Mouse (Mus musculus) hindbrain, postnatal 0 days (tissue): ENCODE data around the gene Mdh1. TPM values are rescaled to one million over a fixed set of nuclear protein-coding genes. Genes with fewer than 3 reads are reported as not detected.

Source experiments
- ATAC-seq: fragments of 200-750 bp; cut with Nextera tagmentation; 2 replicates; pipeline ENCODE4 v1.8.0; 2017; ENCODE audit warnings: mild to moderate bottlenecking, moderate TSS enrichment, moderate library complexity
- DNase-seq: peaks from one replicate; pipeline ENCODE4 v3.0.0-alpha.2; 2015; ENCODE audit warnings: low spot score
- H3K27ac ChIP-seq: fragments of 300-500 bp; sonication (generic); 2 replicates; pipeline ENCODE4 v1.5.1; 2014; ENCODE audit warnings: mild to moderate bottlenecking
- H3K27me3 ChIP-seq: fragments of 300-500 bp; sonication (generic); 2 replicates; pipeline ENCODE4 v1.6.1; 2014; ENCODE audit warnings: low read length, mixed read lengths; ENCODE audit not compliant: insufficient read depth
- H3K36me3 ChIP-seq: fragments of 300-500 bp; sonication (generic); 2 replicates; pipeline ENCODE4 v1.6.1; 2014; ENCODE audit warnings: low read length, mixed read lengths; ENCODE audit not compliant: insufficient read depth
- H3K4me1 ChIP-seq: fragments of 300-500 bp; sonication (generic); 2 replicates; pipeline ENCODE4 v1.6.1; 2014; ENCODE audit warnings: antibody characterized with exemption, low read length, mixed read lengths; ENCODE audit not compliant: insufficient read depth
- H3K4me2 ChIP-seq: fragments of 300-500 bp; sonication (generic); 2 replicates; pipeline ENCODE4 v1.6.1; 2014; ENCODE audit warnings: low read depth, mild to moderate bottlenecking, low read length, moderate library complexity, mixed read lengths
- H3K4me3 ChIP-seq: fragments of 300-500 bp; sonication (generic); 2 replicates; pipeline ENCODE4 v1.5.1; 2014; ENCODE audit warnings: low read length
- H3K9ac ChIP-seq: fragments of 300-500 bp; sonication (generic); replicated peaks from 2 replicates; pipeline ENCODE4 v1.6.1; 2014; ENCODE audit warnings: mild to moderate bottlenecking, low read length, moderate library complexity, mixed read lengths
- H3K9me3 ChIP-seq: fragments of 300-500 bp; sonication (generic); 2 replicates; pipeline ENCODE4 v1.6.1; 2016; ENCODE audit warnings: low read length, mixed read lengths
- CTCF ChIP-seq: IDR thresholded peaks from 2 replicates; pipeline ENCODE4 v1.5.1; 2016; ENCODE audit warnings: antibody characterized with exemption, control low read depth, low read depth
- WGBS: fragments of 180-500 bp; shearing (Covaris S2); extraction: QIAGEN DNeasy Blood & Tissue Kit; methylation state at CpG from one replicate; pipeline ENCODE4 v1.1.7; 2014; 5-methylcytosine and 5-hydroxymethylcytosine counted together
- polyA plus RNA-seq: library from polyadenylated mRNA; unstranded; fragments of >200 nt; fragmentation: Nextera tagmentation; extraction: Ambion mirVana; gene quantifications from 2 replicates; pipeline ENCODE4 v1.2.1, GENCODE M21; 2015
- total RNA-seq: library from RNA; depleted of rRNA; stranded (reverse); fragments of >200 nt; gene quantifications from 2 replicates; pipeline ENCODE4 v1.2.3, GENCODE M21; 2014

Mdh1 gene
- total and polyA plus RNA-seq, 2 experiments from 2014 or later: 269 to 752 TPM

GRCm38 (mm10) chr11:21561347-21561746 is 10.8 kb downstream of the Mdh1 start:
- Histone ChIP-seq H3K27me3 (no peaks in the 10 kb centered on the region), H3K36me3 (peaks cover 44% of the 10 kb centered on the region), H3K9ac (no peak overlapping the region), H3K4me3 (no peak overlapping the region), H3K4me2 (no peak overlapping the region), H3K4me1 (no peaks in the 10 kb centered on the region), H3K9me3 (no peaks in the 10 kb centered on the region), H3K27ac (no peak overlapping the region)
- ATAC-seq: no peak
- no peak for TF ChIP-seq CTCF
- DNase-seq: no peak
- WGBS: 85% methylated on average over 5 of the region's 5 CpGs

GRCm38 (mm10) chr11:21559727-21560126 is 12.4 kb downstream of the Mdh1 start:
- H3K27me3 ChIP-seq: no peaks in the 10 kb centered on the region
- WGBS: 87% methylated on average over 11 of the region's 11 CpGs
- DNase-seq (no peak), ATAC-seq (no peak)
- H3K9me3 ChIP-seq: no peaks in the 10 kb centered on the region
- no peak overlapping the region for H3K4me3 ChIP-seq
- no peak overlapping the region for H3K4me2 ChIP-seq
- no peaks in the 10 kb centered on the region for H3K4me1 ChIP-seq
- no peak overlapping the region for H3K9ac ChIP-seq
- no peak for TF ChIP-seq CTCF
- H3K36me3 ChIP-seq: peaks cover 34% of the 10 kb centered on the region
- no peak overlapping the region for H3K27ac ChIP-seq

- no peak overlapping the region for H3K4me3 ChIP-seq
- H3K9me3 ChIP-seq: no peaks in the 10 kb centered on the region
- H3K27me3 ChIP-seq: no peaks in the 10 kb centered on the region
- no peak overlapping the region for H3K9ac ChIP-seq
- no peaks in the 10 kb centered on the region for H3K4me1 ChIP-seq
- TF ChIP-seq CTCF: no peak
- no peak overlapping the region for H3K27ac ChIP-seq
- ATAC-seq (no peak), DNase-seq (no peak)
- no peaks in the 10 kb centered on the region for H3K36me3 ChIP-seq
- 93% methylated on average over 3 of the region's 3 CpGs for WGBS
- no peak overlapping the region for H3K4me2 ChIP-seq
Observed at GRCm38 (mm10) chr11:21552049-21552448, 20.1 kb downstream of the Mdh1 start.

GRCm38 (mm10) chr11:21550222-21551173 is 21.7 kb downstream of the Mdh1 start:
- TF ChIP-seq CTCF: no peak
- Histone ChIP-seq H3K4me3 (no peak overlapping the region), H3K4me2 (no peak overlapping the region), H3K4me1 (no peaks in the 10 kb centered on the region), H3K9me3 (no peaks in the 10 kb centered on the region), H3K27ac (no peak overlapping the region), H3K36me3 (no peaks in the 10 kb centered on the region), H3K9ac (no peak overlapping the region; the same call in 1 of the 2 replicates), H3K27me3 (no peaks in the 10 kb centered on the region)
- ATAC-seq: no peak
- 80% methylated on average over 12 of the region's 12 CpGs for WGBS
- no peak for DNase-seq

- Histone ChIP-seq H3K4me3 (no peak overlapping the region), H3K4me1 (no peaks in the 10 kb centered on the region)
Observed at GRCm38 (mm10) chr11:21549754-21550153, 22.4 kb downstream of the Mdh1 start.

GRCm38 (mm10) chr11:21549052-21549451 is 23.1 kb downstream of the Mdh1 start:
- no peak for DNase-seq
- Histone ChIP-seq H3K36me3 (no peaks in the 10 kb centered on the region), H3K4me3 (no peak overlapping the region), H3K9me3 (no peaks in the 10 kb centered on the region), H3K9ac (no peak overlapping the region), H3K27me3 (no peaks in the 10 kb centered on the region), H3K27ac (no peak overlapping the region), H3K4me2 (no peak overlapping the region), H3K4me1 (no peaks in the 10 kb centered on the region)
- no peak for ATAC-seq
- no peak for TF ChIP-seq CTCF
- 94% methylated on average over 2 of the region's 2 CpGs for WGBS

More at GRCm38 (mm10) chr11:21549754-21550153, 22.4 kb downstream of the Mdh1 start:
- Histone ChIP-seq H3K27me3 (no peaks in the 10 kb centered on the region), H3K9me3 (no peaks in the 10 kb centered on the region), H3K27ac (no peak overlapping the region), H3K9ac (no peak overlapping the region), H3K4me2 (no peak overlapping the region), H3K36me3 (no peaks in the 10 kb centered on the region)
- ATAC-seq: no peak
- TF ChIP-seq CTCF: no peak
- no peak for DNase-seq
- WGBS: 89% methylated on average over 4 of the region's 4 CpGs

- H3K9me3 ChIP-seq: no peaks in the 10 kb centered on the region
- no peak for TF ChIP-seq CTCF
- H3K4me2 ChIP-seq: no peak overlapping the region
- H3K36me3 ChIP-seq: no peaks in the 10 kb centered on the region
- H3K27me3 ChIP-seq: no peaks in the 10 kb centered on the region
- H3K9ac ChIP-seq: no peak overlapping the region
- DNase-seq: no peak
- H3K4me1 ChIP-seq: no peaks in the 10 kb centered on the region
- no peak for ATAC-seq
- H3K27ac ChIP-seq: no peak overlapping the region
- no peak overlapping the region for H3K4me3 ChIP-seq
Observed at GRCm38 (mm10) chr11:21547518-21547917, 24.6 kb downstream of the Mdh1 start.
